Mouse (Mus musculus): ENCODE results near the gene Fkbp8. TPM values are rescaled to one million over a fixed set of nuclear protein-coding genes. Genes with fewer than 3 reads are reported as not detected.

Gene Fkbp8
- total RNA-seq, 2 experiments from 2014 or later = 311 to 344 TPM

GRCm38 (mm10) chr8:70522592-70523403, 4.7 kb upstream of the Fkbp8 start:
- intact Hi-C loops (cut with DNase I) = no loop called here
- peak; percentile 96 for DNase-seq

- intact Hi-C loops (cut with DNase I) = no loop called here
- DNase-seq = no peak
Observed at GRCm38 (mm10) chr8:70527111-70527511, 413 bp upstream of the Fkbp8 start.

GRCm38 (mm10) chr8:70528182-70528797, 766 bp downstream of the Fkbp8 start:
- intact Hi-C loops (cut with DNase I) = no loop called here
- no peak for DNase-seq

GRCm38 (mm10) chr8:70529299-70529698, 1.8 kb downstream of the Fkbp8 start:
- DNase-seq = no peak
- intact Hi-C loops (cut with DNase I) = no loop called here

- DNase-seq = no peak
- intact Hi-C loops (cut with DNase I) = no loop called here
Observed at GRCm38 (mm10) chr8:70529741-70530161, 2.2 kb downstream of the Fkbp8 start.

GRCm38 (mm10) chr8:70530314-70530713, 2.8 kb downstream of the Fkbp8 start:
- intact Hi-C loops (cut with DNase I) = no loop called here

GRCm38 (mm10) chr8:70534281-70534680, 6.8 kb downstream of the Fkbp8 start:
- intact Hi-C loops (cut with DNase I) = no loop called here

More at GRCm38 (mm10) chr8:70530314-70530713, 2.8 kb downstream of the Fkbp8 start:
- no peak for DNase-seq

GRCm38 (mm10) chr8:70535221-70535620, 7.7 kb downstream of the Fkbp8 start:
- intact Hi-C loops (cut with DNase I) = no loop called here
- no peak for DNase-seq

More at GRCm38 (mm10) chr8:70534281-70534680, 6.8 kb downstream of the Fkbp8 start:
- DNase-seq = no peak

GRCm38 (mm10) chr8:70535701-70536100, 8.2 kb downstream of the Fkbp8 start:
- DNase-seq = no peak
- intact Hi-C loops (cut with DNase I) = no loop called here

GRCm38 (mm10) chr8:70538024-70538579, 10.6 kb downstream of the Fkbp8 start:
- peak; percentile 49 for DNase-seq
- intact Hi-C loops (cut with DNase I) = no loop called here

GRCm38 (mm10) chr8:70538633-70539076, 11.1 kb downstream of the Fkbp8 start:
- peak; percentile 100 for DNase-seq
- intact Hi-C loops (cut with DNase I) = no loop called here

GRCm38 (mm10) chr8:70539077-70539813, 11.7 kb downstream of the Fkbp8 start, which contains the start of gene Ell:
Gene Ell (plus strand): TSS chr8:70539457.
- intact Hi-C loops (cut with DNase I) = no loop called here
- DNase-seq = peak; percentile 100

- DNase-seq = no peak
- intact Hi-C loops (cut with DNase I) = no loop called here
Observed at GRCm38 (mm10) chr8:70540013-70540506, 12.5 kb downstream of the Fkbp8 start.

GRCm38 (mm10) chr8:70540507-70541071, 13.1 kb downstream of the Fkbp8 start:
- no peak for DNase-seq
- intact Hi-C loops (cut with DNase I) = no loop called here

- intact Hi-C loops (cut with DNase I) = no loop called here
- no peak for DNase-seq
Observed at GRCm38 (mm10) chr8:70541081-70541480, 13.6 kb downstream of the Fkbp8 start.

GRCm38 (mm10) chr8:70544200-70544687, 16.7 kb downstream of the Fkbp8 start:
- intact Hi-C loops (cut with DNase I) = no loop called here
- DNase-seq = no peak

- intact Hi-C loops (cut with DNase I) = no loop called here
- no peak for DNase-seq
Observed at GRCm38 (mm10) chr8:70546412-70546811, 18.9 kb downstream of the Fkbp8 start.

- intact Hi-C loops (cut with DNase I) = no loop called here
Observed at GRCm38 (mm10) chr8:70547762-70548161, 20.2 kb downstream of the Fkbp8 start.

GRCm38 (mm10) chr8:70549412-70550184, 22.1 kb downstream of the Fkbp8 start:
- DNase-seq = no peak
- intact Hi-C loops (cut with DNase I) = no loop called here

More at GRCm38 (mm10) chr8:70547762-70548161, 20.2 kb downstream of the Fkbp8 start:
- DNase-seq = no peak

All from left cerebral cortex, postnatal 4 days (tissue).